Mouse (Mus musculus) kidney, adult 2 months (tissue): Measurements from ENCODE around the gene 5330417H12Rik.

Experiments
- CTCF ChIP-seq: fragments of 200-500 bp; conservative IDR thresholded peaks from 2 replicates; pipeline ENCODE4 v1.5.1; 2011; ENCODE audit warnings: low read depth, mild to moderate bottlenecking, control low read depth, low read length, moderate library complexity, mixed read lengths; ENCODE audit not compliant: insufficient read depth, insufficient read length
- POLR2A ChIP-seq: fragments of 200-500 bp; IDR thresholded peaks from one replicate; pipeline ENCODE4 v1.6.1; 2011; ENCODE audit warnings: low read depth, low read length, control low read depth

DNA sequence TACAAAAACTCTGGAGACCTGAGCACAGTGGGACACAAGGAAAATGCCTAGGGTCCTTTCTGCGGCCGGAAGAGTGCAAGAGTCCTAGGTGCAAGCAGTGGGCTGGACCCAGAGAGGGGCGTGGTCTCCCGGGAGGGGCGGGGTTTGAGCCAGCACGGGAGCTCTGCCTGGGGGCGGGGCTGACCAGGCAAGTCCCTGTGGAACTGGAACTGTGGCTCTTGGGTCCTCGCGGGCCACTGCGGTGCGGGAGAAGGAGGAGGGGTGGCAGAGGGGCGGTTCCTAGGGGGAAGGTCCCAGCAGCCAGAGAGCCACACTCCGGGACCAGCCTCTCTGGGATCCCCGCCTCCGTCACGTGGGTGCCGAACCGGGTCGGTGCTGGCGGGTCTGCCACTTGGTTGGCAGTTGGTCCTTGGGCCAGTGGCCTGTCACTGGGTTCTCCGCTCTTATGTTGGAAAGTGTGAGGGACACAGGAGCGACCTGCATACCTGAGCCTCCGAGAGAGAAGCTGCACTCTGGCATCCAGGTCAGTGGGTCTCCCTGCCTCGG is 30.0 kb downstream of the 5330417H12Rik start, which contains the start of gene Ppfibp2:
- TF ChIP-seq CTCF (no peak), POLR2A (no peak)
